Mouse (Mus musculus) heart, adult 2 months (tissue): ENCODE data around the gene Rab14.

Experiments
- CTCF ChIP-seq: fragments of 200-600 bp; IDR thresholded peaks from 2 replicates; pipeline ENCODE4 v1.8.1; 2022; ENCODE audit warnings: antibody characterized with exemption, mild to moderate bottlenecking, moderate library complexity
- EP300 ChIP-seq: fragments of 200-500 bp; IDR thresholded peaks from 2 replicates; pipeline ENCODE4 v1.6.1; 2011; ENCODE audit warnings: low read depth, low read length, control low read depth; ENCODE audit not compliant: insufficient read depth
- POLR2A ChIP-seq: fragments of 200-500 bp; IDR thresholded peaks from 2 replicates; pipeline ENCODE4 v1.6.1; 2011; ENCODE audit warnings: mild to moderate bottlenecking, low read depth, low read length, control low read depth; ENCODE audit not compliant: insufficient read depth

DNA sequence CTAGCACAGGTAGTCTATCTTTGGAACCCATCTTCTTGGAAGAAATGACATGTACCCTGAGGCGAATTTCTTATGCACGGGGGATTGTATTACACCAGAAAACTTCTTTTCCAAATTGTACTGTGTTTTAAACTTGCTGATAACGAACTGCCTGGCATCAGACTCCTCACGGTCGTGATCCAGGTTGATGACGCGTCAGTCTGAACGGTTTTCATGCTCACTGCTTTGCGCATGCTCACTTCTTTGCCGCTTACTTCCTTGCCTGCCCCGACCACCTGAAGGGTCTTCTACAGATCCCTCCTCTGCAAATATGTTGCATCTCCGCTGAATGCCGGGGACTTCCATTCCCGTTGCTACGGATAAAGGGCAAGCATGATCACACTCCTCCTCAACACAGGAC, 23.4 kb upstream of the Rab14 start:
- TF ChIP-seq CTCF: no peak
- TF ChIP-seq POLR2A: no peak
- TF ChIP-seq EP300: no peak
